Mouse (Mus musculus): ENCODE measurements at regions not wholly inside any gene's neighbourhood (a gene's known extent, or its start where the extent isn't known, plus 50 kb on each side); places are given as distances from the start of the nearest gene placed in this dataset.

GRCm38 (mm10) chrX:66524891-66525290 is 124.2 kb upstream of the Slitrk2 start:
- Histone ChIP-seq H3K4me3 (no peak overlapping the region), H3K4me2 (no peak overlapping the region), H3K9me3 (replicated peaks) (no peaks in the 10 kb centered on the region), H3K9ac (no peak overlapping the region), H3K27ac (no peak overlapping the region), H3K36me3 (ENCODE audit: poor library complexity, severe bottlenecking) (no peaks in the 10 kb centered on the region), H3K4me1 (peaks cover 5% of the 10 kb centered on the region; the same call in 1 of the 2 replicates), H3K27me3 (no peaks in the 10 kb centered on the region)
- no peak for ATAC-seq
- WGBS = 60% methylated on average over 2 of the region's 2 CpGs

DNA sequence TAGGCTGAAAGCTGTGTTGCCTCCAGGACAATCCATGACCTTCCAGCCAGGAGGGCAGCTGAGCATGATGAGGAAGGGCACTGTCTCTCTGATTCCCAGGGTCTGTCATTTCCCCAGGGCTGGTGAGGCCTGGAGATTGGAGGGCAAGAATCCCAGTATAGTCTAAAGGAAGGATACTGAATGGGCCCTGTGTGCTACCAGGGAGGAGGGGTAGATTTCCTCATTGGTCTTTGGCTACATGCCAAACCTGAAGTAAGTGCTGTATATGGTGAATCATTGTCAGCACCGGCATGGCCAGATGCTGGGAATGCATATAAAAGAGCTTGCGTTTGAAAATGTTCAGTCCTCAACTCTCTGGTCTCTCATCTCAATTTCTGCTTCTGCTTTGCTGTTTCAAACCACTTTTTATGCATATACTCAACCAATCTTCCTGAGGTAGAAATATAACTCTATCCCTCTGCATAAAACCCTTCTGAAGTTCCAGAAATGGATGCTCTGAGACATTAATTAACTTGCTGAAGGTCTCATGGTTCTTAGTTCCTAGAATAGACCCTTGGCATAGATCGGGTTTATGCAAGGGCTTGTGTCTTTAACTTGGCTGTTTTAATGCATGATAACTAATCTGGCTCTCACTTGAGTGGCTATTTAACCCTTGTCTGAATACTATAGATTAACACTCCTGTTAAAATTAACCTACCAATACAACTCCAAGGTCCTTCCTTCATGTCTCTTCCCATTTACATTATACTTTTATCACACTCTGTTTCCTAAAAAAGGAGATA is 122.1 kb upstream of the Slitrk2 start:
- peak; percentile 55; the same call in 1 of the 2 replicates for ATAC-seq
- Histone ChIP-seq H3K4me1 (peaks cover 5% of the 10 kb centered on the region; the same call in 1 of the 2 replicates), H3K4me2 (no peak overlapping the region), H3K9me3 (replicated peaks) (no peaks in the 10 kb centered on the region), H3K27me3 (no peaks in the 10 kb centered on the region), H3K4me3 (no peak overlapping the region), H3K9ac (no peak overlapping the region), H3K36me3 (ENCODE audit: poor library complexity, severe bottlenecking) (no peaks in the 10 kb centered on the region), H3K27ac (no peak overlapping the region)
- 46% methylated on average over 3 of the region's 3 CpGs for WGBS

DNA sequence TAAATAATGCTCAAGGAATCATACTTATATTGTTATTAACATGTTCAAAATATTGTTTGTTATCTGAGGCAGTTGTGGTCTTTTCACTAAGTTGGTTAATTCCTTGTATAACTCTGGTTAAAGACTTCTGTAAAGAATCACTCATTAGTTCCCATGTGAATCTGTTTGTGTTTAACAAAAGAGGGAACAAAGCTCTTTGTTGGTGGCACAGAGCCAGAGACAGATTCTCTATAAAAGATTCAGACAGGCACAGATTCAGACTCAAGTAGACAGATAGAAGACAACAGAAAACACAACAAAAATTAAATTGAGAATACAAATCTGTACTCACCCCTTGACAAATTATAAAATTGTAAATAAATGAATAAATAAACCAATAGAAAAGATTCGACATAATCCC is 120.2 kb upstream of the Slitrk2 start:
- no peaks in the 10 kb centered on the region for H3K9me3 ChIP-seq (replicated peaks)
- WGBS = 76% methylated on average over 1 of the region's 1 CpGs
- H3K27ac ChIP-seq = no peak overlapping the region
- H3K4me3 ChIP-seq = no peak overlapping the region
- ATAC-seq = no peak
- peaks cover 5% of the 10 kb centered on the region; the same call in 1 of the 2 replicates for H3K4me1 ChIP-seq
- H3K36me3 ChIP-seq (ENCODE audit: poor library complexity, severe bottlenecking) = no peaks in the 10 kb centered on the region
- H3K9ac ChIP-seq = no peak overlapping the region
- H3K27me3 ChIP-seq = no peaks in the 10 kb centered on the region
- H3K4me2 ChIP-seq = no peak overlapping the region

GRCm38 (mm10) chrX:66544002-66544520 is 105.1 kb upstream of the Slitrk2 start:
- no peak for ATAC-seq
- Histone ChIP-seq H3K4me2 (no peak overlapping the region), H3K36me3 (ENCODE audit: poor library complexity, severe bottlenecking) (no peaks in the 10 kb centered on the region), H3K9ac (no peak overlapping the region), H3K27ac (no peak overlapping the region), H3K4me1 (no peaks in the 10 kb centered on the region), H3K9me3 (replicated peaks) (no peaks in the 10 kb centered on the region), H3K4me3 (no peak overlapping the region), H3K27me3 (no peaks in the 10 kb centered on the region)
- 33% methylated on average over 2 of the region's 2 CpGs for WGBS

DNA sequence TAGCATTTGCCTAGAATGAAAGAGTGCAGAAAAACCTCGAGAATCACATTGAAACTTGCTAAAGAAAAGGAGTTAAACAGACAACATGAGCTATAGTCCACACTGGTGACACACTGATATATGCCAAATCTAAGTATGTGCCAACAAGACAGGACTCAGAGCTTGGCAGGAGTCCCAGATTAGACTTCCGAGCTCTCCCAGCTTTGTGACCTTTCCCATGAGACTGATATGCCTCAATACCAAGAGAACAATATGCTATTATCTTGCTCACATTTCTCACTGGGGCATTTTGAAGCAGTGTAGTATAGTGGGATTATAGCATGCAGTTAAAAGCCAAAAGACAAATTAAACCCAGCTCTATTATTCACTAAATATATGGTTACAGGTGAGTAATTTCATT is 94.6 kb upstream of the Slitrk2 start:
- no peak for ATAC-seq
- no peak overlapping the region for H3K4me2 ChIP-seq
- WGBS = 30% methylated on average over 2 of the region's 2 CpGs

More for the DNA sequence above, 94.6 kb upstream of the Slitrk2 start:
- H3K9ac ChIP-seq = no peak overlapping the region
- no peaks in the 10 kb centered on the region for H3K9me3 ChIP-seq (replicated peaks)
- no peak overlapping the region for H3K27ac ChIP-seq
- no peak overlapping the region for H3K4me3 ChIP-seq
- no peaks in the 10 kb centered on the region for H3K27me3 ChIP-seq
- H3K36me3 ChIP-seq (ENCODE audit: poor library complexity, severe bottlenecking) = no peaks in the 10 kb centered on the region
- no peaks in the 10 kb centered on the region for H3K4me1 ChIP-seq

Measured in forebrain, embryonic 13.5 days (tissue).